Mouse (Mus musculus) bone marrow, adult 2 months (tissue): ENCODE results near the gene Ceacam2.
"Not testable (repeated sequence)": the region's sequence is repeated elsewhere in the genome, so short reads cannot be mapped to it uniquely, and the experiment has no call there.

ENCODE experiments used
- CTCF ChIP-seq: fragments of 200-500 bp; IDR thresholded peaks from 2 replicates; pipeline ENCODE4 v1.5.1; 2011; ENCODE audit warnings: low read length, control low read depth; ENCODE audit not compliant: control insufficient read depth, insufficient read depth
- POLR2A ChIP-seq: fragments of 200-500 bp; IDR thresholded peaks from 2 replicates; pipeline ENCODE4 v1.6.1; 2011; ENCODE audit warnings: low read depth, mild to moderate bottlenecking, control low read depth, low read length, borderline replicate concordance; ENCODE audit not compliant: control insufficient read depth

GRCm38 (mm10) chr7:25539376-25539907 is at the start of gene Ceacam2:
- not testable (repeated sequence) for TF ChIP-seq POLR2A, CTCF
